Mouse (Mus musculus) cerebellum, adult (tissue): ENCODE measurements around the gene Bcl11a.

Experiments
- ATAC-seq: cut with Nextera tagmentation; 2 replicates; pipeline ENCODE4 v1.9.2; 2017; ENCODE audit warnings: mild to moderate bottlenecking, moderate library complexity, mixed read lengths; ENCODE audit not compliant: insufficient number of reproducible peaks, low FRiP score, low TSS enrichment

The Bcl11a gene

DNA sequence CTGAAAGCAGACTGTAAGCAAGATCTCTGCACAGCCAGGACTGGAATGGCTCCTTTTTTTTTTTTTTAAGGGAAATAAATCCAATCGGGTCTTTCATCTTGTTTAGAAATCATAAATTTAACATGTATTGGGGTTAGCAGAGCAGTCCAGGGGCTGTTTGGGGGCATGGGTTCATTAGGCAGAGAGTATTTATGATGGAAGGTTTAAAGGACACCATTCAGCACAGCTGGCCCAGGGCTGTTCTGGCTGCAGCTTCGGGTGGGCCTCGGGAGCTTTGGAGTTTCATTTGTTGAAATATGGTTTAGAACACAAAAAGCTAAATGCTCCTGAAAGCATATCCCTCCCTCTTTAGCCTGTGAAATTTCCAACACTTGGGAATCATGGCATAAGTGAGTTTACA lies 112.6 kb downstream of the Bcl11a start:
- ATAC-seq, result no peak

DNA sequence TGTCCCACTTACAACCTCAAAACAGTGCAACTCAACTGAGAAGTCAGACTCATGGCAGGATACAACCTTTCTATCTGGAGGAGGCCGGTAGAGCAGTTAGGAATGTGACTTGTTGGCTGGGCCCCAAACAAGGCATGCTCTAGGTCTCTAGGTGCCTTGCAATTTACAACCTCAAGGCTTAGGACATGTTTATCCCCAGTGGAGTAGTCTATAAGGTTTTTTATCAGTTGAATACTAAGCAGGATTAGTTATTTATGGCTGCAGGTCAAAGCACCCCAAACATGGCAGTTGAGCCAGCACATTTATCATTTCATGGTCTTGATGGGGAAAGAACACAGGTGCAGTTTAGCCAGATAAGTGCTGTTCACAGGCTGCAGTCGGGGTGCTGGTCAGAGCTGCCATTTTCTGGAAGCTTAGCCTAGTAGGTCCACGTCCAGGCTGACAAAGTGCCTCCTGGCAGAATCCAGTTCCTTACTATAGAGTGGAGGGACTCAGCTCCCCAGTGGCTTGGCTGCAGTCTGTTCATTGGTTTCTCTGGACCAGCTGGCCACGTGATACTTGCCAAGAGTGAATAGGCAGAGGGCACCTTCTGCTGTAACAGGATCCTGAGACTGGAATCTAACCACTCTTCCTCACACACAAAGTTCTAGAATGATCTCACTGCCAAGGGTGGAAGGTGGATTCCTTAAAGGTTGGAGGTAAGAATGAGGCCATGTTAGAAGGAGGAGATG lies 118.8 kb downstream of the Bcl11a start:
- ATAC-seq, result no peak

DNA sequence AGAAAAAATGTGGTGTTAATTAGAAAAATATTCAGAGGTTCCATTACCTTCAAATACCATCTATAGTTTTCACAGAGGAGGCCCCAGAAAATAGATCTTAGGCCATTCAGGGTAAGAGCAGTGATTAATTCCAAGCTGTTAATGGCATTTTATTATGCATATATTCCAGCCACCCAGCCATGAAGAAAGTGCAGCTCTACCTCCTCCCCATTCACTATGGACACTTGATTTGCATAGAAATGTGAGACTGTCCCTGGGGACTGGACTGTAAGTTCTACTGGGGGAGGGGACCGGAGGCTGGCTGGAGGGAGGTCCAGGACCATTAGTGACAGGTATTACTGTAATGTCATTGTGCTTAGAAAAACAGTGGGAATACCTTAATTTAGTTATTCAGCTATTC lies 119.6 kb downstream of the Bcl11a start:
- ATAC-seq, result no peak

DNA sequence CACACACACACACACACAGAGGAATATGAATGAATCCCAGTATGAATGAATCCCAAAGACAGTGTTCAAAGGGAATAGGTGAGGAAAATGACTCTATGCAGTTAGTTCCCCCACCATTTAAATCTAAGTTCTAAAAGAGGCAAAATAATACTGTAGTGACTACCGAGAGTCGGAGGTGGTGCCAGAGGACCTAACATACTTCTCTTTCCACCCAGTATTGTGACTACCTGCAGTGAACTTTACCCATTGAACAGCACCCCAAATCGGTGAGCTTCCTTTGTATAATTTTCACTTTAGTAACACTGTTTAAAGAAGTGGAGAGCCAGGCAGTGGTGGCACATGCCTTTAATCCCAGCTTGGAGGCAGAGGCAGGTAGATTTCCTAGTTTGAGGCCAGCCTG lies 121.7 kb downstream of the Bcl11a start:
- ATAC-seq, result no peak

DNA sequence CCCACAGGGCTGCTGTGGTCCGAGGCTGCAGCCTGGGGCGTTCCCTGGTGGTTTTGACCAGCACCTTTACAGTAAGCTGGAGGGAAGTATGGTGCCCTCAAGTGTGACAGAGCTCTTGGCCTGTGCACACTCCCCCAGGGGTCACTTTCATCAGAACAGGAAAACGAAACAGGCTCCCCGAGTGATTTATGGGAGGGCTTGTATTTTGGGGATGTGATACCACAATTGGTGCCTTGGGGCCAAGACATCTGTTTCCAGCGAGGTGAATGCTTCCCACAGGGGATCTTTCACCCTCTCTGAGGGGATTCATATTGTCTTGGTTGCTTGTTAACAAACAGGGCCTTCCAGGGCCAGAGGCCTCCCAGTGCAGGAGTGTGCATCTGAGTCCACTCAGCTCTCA lies 122.5 kb downstream of the Bcl11a start:
- no peak for ATAC-seq

DNA sequence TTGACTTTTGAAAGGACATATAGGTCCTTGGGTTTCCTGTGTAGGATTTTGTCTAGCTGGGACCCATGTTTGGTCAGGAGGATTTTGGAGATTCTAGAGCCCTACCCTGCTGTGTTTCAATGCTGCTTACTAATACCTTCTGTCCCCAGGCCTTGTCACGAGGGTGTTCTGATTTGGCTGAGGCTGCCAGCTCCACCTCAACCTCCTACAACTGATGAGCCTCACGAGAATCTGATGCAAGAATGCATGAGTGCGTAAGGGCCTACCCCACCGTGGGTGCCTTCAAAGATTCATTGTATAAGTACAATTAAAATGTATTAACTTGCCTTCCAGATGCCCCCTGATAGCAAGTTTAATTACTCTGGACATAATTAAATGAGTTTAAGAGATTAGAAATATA lies 123.4 kb downstream of the Bcl11a start:
- ATAC-seq, result no peak

DNA sequence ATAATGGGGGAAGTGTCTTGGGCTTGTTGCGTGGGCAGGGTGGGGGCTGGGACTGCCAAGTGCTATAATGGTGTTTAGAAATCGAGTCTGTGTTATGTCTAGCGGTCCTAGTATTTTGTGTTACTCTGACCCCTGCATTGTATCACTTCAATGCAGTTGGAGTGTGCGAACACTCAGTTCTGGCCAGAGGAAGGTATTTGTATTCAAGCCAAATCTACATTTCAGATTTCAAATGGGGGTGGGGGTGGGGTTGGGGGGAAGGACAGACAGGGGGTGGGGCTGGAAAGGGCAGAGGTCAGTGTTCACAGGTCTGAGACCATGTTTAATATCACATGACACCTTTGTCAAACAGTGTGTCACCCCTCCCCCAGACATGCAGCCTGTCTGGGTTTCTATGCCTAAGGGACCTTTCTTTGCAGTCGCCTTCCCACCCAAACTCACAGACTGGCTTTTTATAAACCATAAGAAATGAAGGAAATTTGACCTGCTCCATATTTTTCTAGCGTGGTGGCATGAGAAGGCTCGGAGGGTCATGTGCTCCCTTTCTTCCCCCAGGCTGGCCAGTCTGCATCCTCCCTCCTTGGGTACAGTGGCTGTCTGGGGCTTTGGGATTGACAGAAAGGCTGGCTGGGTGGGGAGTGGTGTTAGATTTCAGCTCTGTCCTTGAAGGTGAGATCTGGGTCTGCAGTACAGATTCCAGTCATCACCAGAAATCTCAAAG lies 124.9 kb downstream of the Bcl11a start:
- ATAC-seq, result no peak

DNA sequence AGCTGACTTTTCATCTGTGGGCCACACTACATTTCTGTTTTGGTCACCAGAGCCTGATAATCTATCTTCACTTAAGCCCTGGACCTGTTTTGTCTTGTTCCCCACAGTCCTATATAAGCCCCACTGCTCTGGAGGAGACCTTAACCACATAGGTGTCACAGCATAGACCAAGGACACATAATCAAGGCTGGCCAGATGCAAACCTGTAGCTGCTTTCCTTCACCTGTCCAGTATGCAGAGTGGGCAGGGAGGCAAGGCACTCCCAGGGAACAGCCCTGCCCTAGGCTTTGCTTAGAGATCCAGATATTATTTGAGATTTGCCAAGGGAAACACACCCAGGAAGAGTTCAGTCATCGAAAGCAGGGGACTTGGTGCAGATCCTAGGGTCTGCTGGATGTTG lies 125.6 kb downstream of the Bcl11a start:
- no peak for ATAC-seq

DNA sequence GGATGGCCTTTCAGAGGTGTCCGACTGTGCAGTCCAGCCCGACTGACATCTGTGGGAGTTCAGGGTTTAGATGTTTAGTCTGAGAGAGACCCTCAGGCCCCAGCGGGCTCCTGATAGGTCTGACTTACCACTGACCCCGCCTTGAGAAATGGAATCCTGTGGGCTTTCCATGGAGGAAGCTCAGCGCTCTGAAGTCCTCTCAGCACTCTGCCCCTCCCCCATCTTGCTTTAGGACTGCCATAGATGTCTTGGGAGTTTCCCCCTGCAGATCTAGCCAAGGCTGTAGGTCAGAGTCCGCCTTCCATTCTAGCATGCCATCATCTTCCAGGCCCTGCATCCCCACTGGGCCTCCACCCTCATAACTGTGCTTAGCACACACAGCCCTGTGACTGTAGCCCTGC lies 131.1 kb downstream of the Bcl11a start:
- ATAC-seq, result no peak

DNA sequence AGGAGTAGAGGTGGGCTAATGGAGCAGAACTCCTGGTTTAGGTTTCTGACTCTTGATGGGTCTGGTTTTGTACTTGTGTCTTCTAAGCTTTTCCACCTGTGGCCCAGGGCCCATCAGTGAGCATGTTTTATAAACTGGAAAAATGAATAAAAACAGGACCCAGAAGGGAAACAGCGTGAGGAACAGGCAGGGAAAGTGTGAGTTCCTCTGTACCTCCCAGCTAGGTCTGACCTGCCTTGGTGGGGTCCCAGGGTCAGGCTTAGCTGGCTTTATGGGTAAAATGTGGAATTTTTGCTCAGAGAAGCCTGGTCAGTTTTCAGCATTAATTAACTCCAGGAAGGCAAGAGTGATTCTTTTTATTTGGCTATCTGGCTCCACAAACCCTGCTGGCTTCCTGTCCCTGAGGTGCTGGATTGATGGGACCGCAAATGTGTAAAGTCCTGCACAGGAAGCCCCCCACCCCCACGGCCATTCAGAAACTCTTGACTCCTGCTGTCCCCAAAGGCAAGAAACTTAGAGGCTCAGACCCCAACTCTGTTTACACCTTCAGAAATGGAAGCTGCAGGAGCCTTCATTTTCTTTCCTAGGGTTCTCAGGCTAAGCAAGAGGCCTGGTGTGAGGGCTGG lies 136.8 kb downstream of the Bcl11a start:
- ATAC-seq, result no peak

DNA sequence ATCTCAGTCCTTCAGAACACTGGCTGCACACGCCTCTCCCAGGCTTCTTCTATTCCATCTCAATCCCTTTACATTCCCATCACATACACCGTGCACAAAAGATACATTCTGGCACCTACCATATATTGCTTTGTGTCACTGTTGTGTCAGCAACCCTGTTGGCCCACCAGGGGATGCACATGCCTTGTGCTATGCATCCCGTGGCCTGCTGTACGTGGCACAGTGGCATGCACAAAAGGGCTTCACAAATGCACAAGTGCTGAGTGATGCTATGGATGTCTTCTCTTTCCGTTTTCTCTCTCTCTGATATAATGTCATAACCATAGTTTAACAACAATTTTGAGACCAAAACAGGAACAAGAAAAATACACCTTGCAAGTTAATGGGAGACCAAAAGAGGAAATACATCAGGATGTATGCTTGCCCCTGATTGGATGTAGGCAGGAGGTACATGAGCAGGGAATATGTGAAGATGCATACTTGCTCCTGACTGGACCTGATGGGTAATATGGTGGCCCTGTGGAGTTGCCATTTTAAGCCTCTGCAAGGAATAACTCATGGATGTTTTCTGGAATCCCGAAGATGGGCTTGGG lies 140.0 kb downstream of the Bcl11a start:
- no peak for ATAC-seq

DNA sequence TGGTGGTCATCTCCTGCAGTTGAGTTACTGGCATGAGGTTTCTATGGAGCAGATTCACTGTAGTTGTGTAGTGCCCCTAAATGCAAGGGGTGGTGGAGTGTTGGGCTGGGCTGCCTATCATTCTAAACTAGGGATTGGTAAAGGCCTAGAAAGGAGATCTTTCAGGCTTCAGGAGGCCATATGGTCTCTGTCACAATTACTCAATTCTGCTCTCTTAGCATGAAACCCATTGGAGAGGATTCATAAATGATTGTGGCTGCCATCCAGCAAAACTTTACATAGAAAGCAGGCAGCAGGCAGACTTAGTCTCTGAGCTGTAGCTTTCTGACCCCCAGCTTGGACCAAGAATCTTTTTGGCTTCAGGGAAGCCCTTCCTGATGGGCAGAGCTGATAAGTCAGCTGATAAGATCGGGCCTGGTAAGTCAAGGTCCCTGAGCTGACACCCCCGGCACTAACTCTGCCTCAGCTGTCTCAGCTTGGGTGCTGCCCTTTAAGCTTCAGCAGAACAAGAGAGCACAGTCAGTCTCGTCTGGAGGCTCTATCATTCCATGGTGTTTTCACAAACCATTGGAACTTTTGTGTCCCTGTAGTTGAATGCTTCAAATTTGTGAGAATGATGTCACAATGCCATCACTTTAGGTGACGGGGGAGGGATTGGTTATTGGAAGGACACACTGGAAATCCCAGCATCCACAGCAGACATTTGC lies 143.9 kb downstream of the Bcl11a start:
- 0 out of 2 replicates have a peak, but pooled peaks have one; percentile 32 for ATAC-seq
